Mouse (Mus musculus): ENCODE measurements around the gene Crisp3. TPM values are rescaled to one million over a fixed set of nuclear protein-coding genes. Genes with fewer than 3 reads are reported as not detected.

Crisp3 gene
- polyA plus RNA-seq, 1 experiment from 2014 or later: not detected

Other genes starting within 250 kb of the Crisp3 start
- not detected in 2 replicates for gene AC192777.2, start 146.8 kb downstream of the Crisp3 start, polyA plus RNA-seq (2014; fragmentation: Nextera tagmentation; extraction: Ambion mirVana)
- 0.11 TPM in 1 of 2 replicates, not detected in the other for gene Pgk2, start 33.6 kb downstream of the Crisp3 start, polyA plus RNA-seq (2014; fragmentation: Nextera tagmentation; extraction: Ambion mirVana)
- gene Crisp1, start 76.9 kb upstream of the Crisp3 start, polyA plus RNA-seq (2014; fragmentation: Nextera tagmentation; extraction: Ambion mirVana): not detected in 2 replicates